Mouse (Mus musculus) midbrain, embryonic 12.5 days (tissue): Measurements from ENCODE around the gene Zbtb43. TPM values are rescaled to one million over a fixed set of nuclear protein-coding genes. Genes with fewer than 3 reads are reported as not detected.

Experiments
- ATAC-seq: fragments of 200-750 bp; cut with Nextera tagmentation; 2 replicates; pipeline ENCODE4 v1.8.0; 2017; ENCODE audit warnings: low read depth, moderate TSS enrichment, moderate library complexity; ENCODE audit not compliant: low FRiP score
- H3K27ac ChIP-seq: fragments of 300-500 bp; sonication (generic); replicated peaks from 2 replicates; pipeline ENCODE4 v1.5.1; 2016; ENCODE audit warnings: mild to moderate bottlenecking
- H3K27me3 ChIP-seq: fragments of 300-500 bp; sonication (generic); 2 replicates; pipeline ENCODE4 v1.6.1; 2016; ENCODE audit warnings: mild to moderate bottlenecking
- H3K36me3 ChIP-seq: fragments of 300-500 bp; sonication (generic); 2 replicates; pipeline ENCODE4 v1.6.1; 2016
- H3K4me1 ChIP-seq: fragments of 300-500 bp; sonication (generic); 2 replicates; pipeline ENCODE4 v1.6.1; 2016
- H3K4me2 ChIP-seq: fragments of 300-500 bp; sonication (generic); replicated peaks from 2 replicates; pipeline ENCODE4 v1.6.1; 2016; ENCODE audit warnings: mild to moderate bottlenecking, moderate library complexity
- H3K4me3 ChIP-seq: fragments of 300-500 bp; sonication (generic); 2 replicates; pipeline ENCODE4 v1.5.1; 2016; ENCODE audit warnings: mild to moderate bottlenecking
- H3K9ac ChIP-seq: fragments of 300-500 bp; sonication (generic); replicated peaks from 2 replicates; pipeline ENCODE4 v1.6.1; 2016; ENCODE audit warnings: mild to moderate bottlenecking, moderate library complexity
- H3K9me3 ChIP-seq: fragments of 300-500 bp; sonication (generic); 2 replicates; pipeline ENCODE4 v1.6.1; 2016; ENCODE audit warnings: mild to moderate bottlenecking
- WGBS: fragments of 180-500 bp; shearing (Covaris S2); methylation state at CpG from one replicate; pipeline ENCODE4 v1.1.7; 2016; 5-methylcytosine and 5-hydroxymethylcytosine counted together
- polyA plus RNA-seq: library from polyadenylated mRNA; unstranded; fragments of >200 nt; fragmentation: Nextera tagmentation; extraction: Ambion mirVana; gene quantifications from 2 replicates; pipeline ENCODE4 v1.2.1, GENCODE M21; 2016

Gene Zbtb43
- polyA plus RNA-seq, 1 experiment from 2014 or later = 30.7 TPM

GRCm38 (mm10) chr2:33475961-33476360 lies 7.6 kb upstream of the Zbtb43 start:
- Histone ChIP-seq H3K9me3 (no peaks in the 10 kb centered on the region), H3K4me1 (0 out of 2 replicates have a peak, but pooled peaks cover 2% of the 10 kb centered on the region), H3K27ac (no peak overlapping the region), H3K4me2 (no peak overlapping the region), H3K27me3 (0 out of 2 replicates have a peak, but pooled peaks cover 7% of the 10 kb centered on the region), H3K4me3 (no peak overlapping the region), H3K9ac (no peak overlapping the region), H3K36me3 (no peaks in the 10 kb centered on the region)
- ATAC-seq = no peak

- no peaks in the 10 kb centered on the region for H3K9me3 ChIP-seq
- peak overlapping the region; percentile 89 for H3K4me2 ChIP-seq
- H3K27me3 ChIP-seq = peaks cover 12% of the 10 kb centered on the region
- peaks cover 13% of the 10 kb centered on the region for H3K36me3 ChIP-seq
- H3K9ac ChIP-seq = peak overlapping the region; percentile 94
- peak overlapping the region; percentile 58; the same call in 1 of the 2 replicates for H3K27ac ChIP-seq
- peaks cover 30% of the 10 kb centered on the region for H3K4me1 ChIP-seq
- no peak for ATAC-seq
- 8% methylated on average over 43 of the region's 57 CpGs for WGBS
- peak overlapping the region; percentile 95 for H3K4me3 ChIP-seq
Observed at GRCm38 (mm10) chr2:33467546-33468465, 553 bp downstream of the Zbtb43 start.

DNA sequence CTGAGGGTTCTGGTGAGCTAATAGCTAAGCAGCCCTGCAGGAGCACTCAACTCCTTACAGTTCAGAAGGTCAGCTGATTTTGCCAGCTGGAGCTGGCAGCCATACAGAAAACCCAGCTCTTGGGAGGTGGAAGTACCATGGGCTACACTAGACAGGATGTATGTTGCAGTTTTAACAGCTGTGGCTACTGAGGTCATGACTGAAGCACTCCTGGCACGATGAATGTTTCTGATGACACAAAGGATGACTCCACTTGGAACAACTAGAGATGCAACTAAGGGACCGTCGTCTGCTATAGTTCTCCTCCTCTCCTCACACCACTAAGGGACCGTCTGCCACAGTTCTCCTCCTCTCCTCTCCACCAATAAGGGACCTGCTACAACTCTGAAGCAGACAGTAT lies 2.4 kb downstream of the Zbtb43 start:
- Histone ChIP-seq H3K36me3 (peaks cover 32% of the 10 kb centered on the region), H3K4me2 (no peak overlapping the region), H3K27me3 (peaks cover 8% of the 10 kb centered on the region), H3K4me1 (peaks cover 30% of the 10 kb centered on the region), H3K9me3 (no peaks in the 10 kb centered on the region), H3K27ac (no peak overlapping the region), H3K9ac (peak overlapping the region; percentile 7; the same call in 1 of the 2 replicates), H3K4me3 (no peak overlapping the region)
- ATAC-seq = no peak
- 81% methylated on average over 4 of the region's 4 CpGs for WGBS

DNA sequence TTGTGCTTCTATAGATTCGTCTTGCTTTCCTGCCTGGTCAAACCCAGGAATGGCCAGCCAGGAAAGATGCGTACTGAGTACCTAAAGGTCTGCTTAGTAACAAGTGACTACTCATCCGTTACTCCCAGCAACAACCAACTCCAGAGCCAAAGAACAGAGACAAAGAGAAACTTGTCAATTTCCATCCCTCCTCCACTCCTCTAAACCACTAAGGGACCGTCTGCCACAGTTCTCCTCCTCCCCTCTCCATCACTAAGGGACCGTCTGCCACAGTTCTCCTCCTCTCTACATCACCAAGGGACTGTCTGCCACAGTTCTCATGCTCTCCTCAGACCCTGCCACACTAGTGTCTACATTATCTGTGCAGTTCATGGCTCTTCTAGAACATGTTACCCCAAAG lies 3.1 kb downstream of the Zbtb43 start:
- Histone ChIP-seq H3K4me3 (no peak overlapping the region), H3K27ac (no peak overlapping the region), H3K9ac (no peak overlapping the region), H3K4me2 (no peak overlapping the region), H3K4me1 (peaks cover 30% of the 10 kb centered on the region), H3K9me3 (no peaks in the 10 kb centered on the region), H3K27me3 (peaks cover 7% of the 10 kb centered on the region), H3K36me3 (peaks cover 38% of the 10 kb centered on the region)
- no peak for ATAC-seq
- WGBS = 47% methylated on average over 5 of the region's 5 CpGs

DNA sequence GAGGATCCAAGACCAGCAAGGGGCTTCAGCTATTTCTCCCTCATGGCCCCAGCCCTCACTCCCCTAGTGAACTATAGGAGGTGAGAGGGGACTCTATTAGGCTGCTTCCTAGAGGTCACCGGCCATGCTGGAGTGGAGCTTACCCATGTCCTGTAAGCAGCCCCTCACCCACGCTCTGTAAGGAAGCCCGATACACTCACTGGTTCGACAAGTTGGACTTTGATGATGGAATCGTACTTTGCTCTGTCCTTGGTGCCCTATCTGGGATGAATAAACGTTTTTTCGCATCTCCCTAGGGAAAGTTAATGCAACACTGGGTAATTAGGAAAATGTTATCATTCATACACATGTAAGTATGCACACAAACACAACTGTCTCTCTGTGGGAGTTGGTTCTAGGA lies 6.3 kb downstream of the Zbtb43 start:
- Histone ChIP-seq H3K36me3 (peaks cover 55% of the 10 kb centered on the region), H3K4me2 (no peak overlapping the region), H3K27ac (no peak overlapping the region), H3K4me3 (no peak overlapping the region), H3K9ac (no peak overlapping the region), H3K9me3 (no peaks in the 10 kb centered on the region), H3K27me3 (no peaks in the 10 kb centered on the region), H3K4me1 (peaks cover 21% of the 10 kb centered on the region)
- no peak for ATAC-seq
- WGBS = 92% methylated on average over 7 of the region's 7 CpGs

DNA sequence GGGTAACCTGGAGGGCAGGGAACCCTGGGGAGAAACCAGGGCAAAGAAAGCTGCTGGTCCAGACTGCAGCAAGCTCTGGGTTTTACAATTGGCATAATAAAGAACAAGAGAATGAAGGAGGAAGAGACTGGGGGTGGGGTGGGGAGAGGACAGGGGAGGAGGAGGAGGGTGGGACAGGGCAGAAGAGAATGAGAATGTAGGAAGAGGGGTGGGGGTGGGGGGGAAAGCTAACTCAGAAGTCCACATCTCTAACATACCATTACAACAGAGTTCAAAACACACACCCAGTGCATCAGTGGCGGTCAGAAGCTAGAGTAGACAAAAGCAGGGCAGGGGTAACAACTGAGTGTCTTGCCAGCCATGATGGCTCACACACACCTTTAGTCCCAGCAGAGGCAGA lies 7.3 kb downstream of the Zbtb43 start:
- no peak for ATAC-seq
- Histone ChIP-seq H3K9me3 (no peaks in the 10 kb centered on the region), H3K4me3 (no peak overlapping the region), H3K36me3 (peaks cover 58% of the 10 kb centered on the region), H3K27me3 (no peaks in the 10 kb centered on the region), H3K4me1 (peaks cover 12% of the 10 kb centered on the region), H3K4me2 (no peak overlapping the region), H3K27ac (no peak overlapping the region), H3K9ac (no peak overlapping the region)
- 93% methylated on average over 1 of the region's 1 CpGs for WGBS

DNA sequence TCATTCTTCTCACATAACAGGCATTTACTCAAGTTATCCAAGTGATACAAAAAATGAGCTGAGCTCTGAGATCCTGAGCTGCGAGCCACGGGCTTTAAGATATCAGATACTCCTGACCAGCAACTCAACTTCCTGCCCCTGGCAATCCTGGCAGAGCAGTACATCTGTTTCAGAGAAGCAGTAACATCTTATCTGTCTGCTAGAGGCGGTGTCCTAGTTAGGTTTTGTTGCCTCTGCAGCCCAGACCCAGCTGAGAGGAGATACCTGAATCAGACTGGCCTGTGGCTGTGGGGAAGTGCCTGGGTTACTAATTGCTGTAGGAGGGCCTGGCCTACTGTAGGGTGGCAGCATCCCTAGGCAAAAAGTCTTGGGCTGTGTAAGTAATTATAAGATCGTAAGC lies 8.7 kb downstream of the Zbtb43 start:
- no peak overlapping the region for H3K4me2 ChIP-seq
- no peak for ATAC-seq
- H3K9ac ChIP-seq = no peak overlapping the region
- H3K4me3 ChIP-seq = no peak overlapping the region
- 97% methylated on average over 4 of the region's 4 CpGs for WGBS
- H3K9me3 ChIP-seq = no peaks in the 10 kb centered on the region
- no peaks in the 10 kb centered on the region for H3K27me3 ChIP-seq
- H3K4me1 ChIP-seq = 0 out of 2 replicates have a peak, but pooled peaks cover 2% of the 10 kb centered on the region
- peaks cover 70% of the 10 kb centered on the region for H3K36me3 ChIP-seq
- H3K27ac ChIP-seq = no peak overlapping the region

GRCm38 (mm10) chr2:33456696-33457095 lies 11.7 kb downstream of the Zbtb43 start:
- WGBS = 83% methylated on average over 3 of the region's 3 CpGs
- Histone ChIP-seq H3K4me2 (no peak overlapping the region), H3K27ac (no peak overlapping the region), H3K4me3 (no peak overlapping the region), H3K36me3 (peaks cover 76% of the 10 kb centered on the region), H3K4me1 (no peaks in the 10 kb centered on the region), H3K9me3 (no peaks in the 10 kb centered on the region), H3K27me3 (no peaks in the 10 kb centered on the region), H3K9ac (no peak overlapping the region)
- ATAC-seq = no peak

DNA sequence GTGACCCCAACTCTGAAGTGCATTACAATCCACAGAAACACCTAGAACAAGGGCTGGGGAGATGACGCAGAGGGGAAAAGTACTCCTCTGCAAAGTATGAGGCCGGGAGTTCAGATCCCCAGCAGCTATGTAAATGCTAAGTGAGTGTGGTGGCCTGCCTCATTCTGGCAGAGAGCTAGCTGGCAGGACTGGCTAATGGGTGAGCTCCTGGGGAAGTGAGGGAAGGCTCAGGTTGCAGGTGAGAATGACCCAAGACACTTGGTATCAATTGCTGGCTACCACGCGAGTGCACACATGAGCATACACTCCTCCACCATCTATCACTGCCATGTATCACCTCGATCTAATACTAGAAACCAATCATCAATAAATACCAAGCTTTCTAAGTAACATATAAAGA lies 12.1 kb downstream of the Zbtb43 start:
- H3K36me3 ChIP-seq = peaks cover 76% of the 10 kb centered on the region
- no peak overlapping the region for H3K27ac ChIP-seq
- H3K4me3 ChIP-seq = no peak overlapping the region
- H3K27me3 ChIP-seq = no peaks in the 10 kb centered on the region
- H3K4me2 ChIP-seq = no peak overlapping the region
- H3K4me1 ChIP-seq = no peaks in the 10 kb centered on the region
- WGBS = 93% methylated on average over 5 of the region's 5 CpGs
- ATAC-seq = no peak
- no peak overlapping the region for H3K9ac ChIP-seq
- H3K9me3 ChIP-seq = no peaks in the 10 kb centered on the region

GRCm38 (mm10) chr2:33455350-33455749 lies 13.0 kb downstream of the Zbtb43 start:
- Histone ChIP-seq H3K9me3 (no peaks in the 10 kb centered on the region), H3K4me3 (no peak overlapping the region), H3K4me2 (no peak overlapping the region), H3K36me3 (peaks cover 76% of the 10 kb centered on the region), H3K27ac (no peak overlapping the region), H3K9ac (no peak overlapping the region), H3K27me3 (no peaks in the 10 kb centered on the region), H3K4me1 (no peaks in the 10 kb centered on the region)
- ATAC-seq = no peak
- 91% methylated on average over 3 of the region's 3 CpGs for WGBS

DNA sequence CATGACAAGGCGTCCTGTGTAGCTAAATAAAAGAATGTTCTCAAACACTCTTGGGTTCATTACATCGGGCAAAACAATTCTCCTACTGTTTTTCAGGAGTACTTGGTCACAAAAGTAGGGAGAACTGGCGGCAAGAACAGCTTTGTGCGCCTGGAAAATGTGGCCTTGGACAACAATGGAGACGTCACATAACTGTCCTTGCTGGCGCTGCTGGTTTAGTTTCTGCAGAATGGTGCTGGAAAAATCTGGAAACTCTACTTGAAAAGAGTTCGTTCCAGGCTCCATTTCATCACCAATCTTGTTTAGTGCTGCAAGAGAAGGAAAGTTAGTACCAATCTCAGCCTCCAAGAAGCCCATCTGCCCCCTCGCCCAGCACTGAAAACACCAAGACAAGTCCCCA lies 13.5 kb downstream of the Zbtb43 start:
- Histone ChIP-seq H3K4me1 (no peaks in the 10 kb centered on the region), H3K4me3 (no peak overlapping the region), H3K4me2 (no peak overlapping the region), H3K36me3 (peaks cover 74% of the 10 kb centered on the region), H3K27ac (no peak overlapping the region), H3K9ac (no peak overlapping the region), H3K27me3 (no peaks in the 10 kb centered on the region), H3K9me3 (no peaks in the 10 kb centered on the region)
- 88% methylated on average over 8 of the region's 8 CpGs for WGBS
- no peak for ATAC-seq

GRCm38 (mm10) chr2:33453476-33453875 lies 14.9 kb downstream of the Zbtb43 start:
- no peak overlapping the region for H3K4me3 ChIP-seq
- 73% methylated on average over 3 of the region's 3 CpGs for WGBS
- no peaks in the 10 kb centered on the region for H3K27me3 ChIP-seq
- H3K4me2 ChIP-seq = no peak overlapping the region
- no peak overlapping the region for H3K9ac ChIP-seq
- no peak for ATAC-seq
- H3K9me3 ChIP-seq = no peaks in the 10 kb centered on the region
- peaks cover 78% of the 10 kb centered on the region for H3K36me3 ChIP-seq
- H3K4me1 ChIP-seq = no peaks in the 10 kb centered on the region
- H3K27ac ChIP-seq = no peak overlapping the region
